Mouse (Mus musculus) CH12.LX (cell line): ENCODE measurements at regions not wholly inside any gene's neighbourhood (a gene's known extent, or its start where the extent isn't known, plus 50 kb on each side); places are given as distances from the start of the nearest gene placed in this dataset.

Source experiments
- CTCF ChIP-seq, 2 experiments: IDR thresholded peaks in 1 of 2; conservative IDR thresholded peaks in 1 of 2; 2 replicates each; pipeline ENCODE4 v1.5.1; 2011 to 2012; ENCODE audit warnings: low read depth in 2 of 2, low read length in 2 of 2, improper control_type of control experiment in 1 of 2, inconsistent platforms in 1 of 2, mild to moderate bottlenecking in 1 of 2, moderate library complexity in 1 of 2
- E2F4 ChIP-seq: IDR thresholded peaks from 2 replicates; pipeline ENCODE4 v1.6.1; 2011; ENCODE audit warnings: low read depth, low read length, improper control_type of control experiment; ENCODE audit not compliant: insufficient replicate concordance
- HCFC1 ChIP-seq: IDR thresholded peaks from 2 replicates; pipeline ENCODE4 v1.6.1; 2012; ENCODE audit warnings: low read depth, mild to moderate bottlenecking, inconsistent platforms, low read length, improper control_type of control experiment
- MAX ChIP-seq: IDR thresholded peaks from 2 replicates; pipeline ENCODE4 v1.6.1; 2011; ENCODE audit warnings: low read length, improper control_type of control experiment
- MXI1 ChIP-seq: IDR thresholded peaks from 2 replicates; pipeline ENCODE4 v1.6.1; 2011; ENCODE audit warnings: mild to moderate bottlenecking, low read depth, low read length, improper control_type of control experiment
- NELFE ChIP-seq: IDR thresholded peaks from 2 replicates; pipeline ENCODE4 v1.6.1; 2011; ENCODE audit warnings: low read depth, low read length, improper control_type of control experiment
- POLR2A ChIP-seq: IDR thresholded peaks from 2 replicates; pipeline ENCODE4 v1.6.1; 2011; ENCODE audit warnings: low read depth, mild to moderate bottlenecking, improper control_type of control experiment, low read length
- RAD21 ChIP-seq: IDR thresholded peaks from 2 replicates; pipeline ENCODE4 v1.6.1; 2011; ENCODE audit warnings: low read depth, mild to moderate bottlenecking, low read length, improper control_type of control experiment, moderate library complexity
- SIN3A ChIP-seq: IDR thresholded peaks from 2 replicates; pipeline ENCODE4 v1.6.1; 2012; ENCODE audit warnings: low read length, improper control_type of control experiment, inconsistent platforms
- SMC3 ChIP-seq: IDR thresholded peaks from 2 replicates; pipeline ENCODE4 v1.6.1; 2011; ENCODE audit warnings: low read depth, low read length, improper control_type of control experiment
- ZNF384 ChIP-seq: IDR thresholded peaks from 2 replicates; pipeline ENCODE4 v1.6.1; 2012; ENCODE audit warnings: low read depth, low read length, improper control_type of control experiment, inconsistent platforms

DNA sequence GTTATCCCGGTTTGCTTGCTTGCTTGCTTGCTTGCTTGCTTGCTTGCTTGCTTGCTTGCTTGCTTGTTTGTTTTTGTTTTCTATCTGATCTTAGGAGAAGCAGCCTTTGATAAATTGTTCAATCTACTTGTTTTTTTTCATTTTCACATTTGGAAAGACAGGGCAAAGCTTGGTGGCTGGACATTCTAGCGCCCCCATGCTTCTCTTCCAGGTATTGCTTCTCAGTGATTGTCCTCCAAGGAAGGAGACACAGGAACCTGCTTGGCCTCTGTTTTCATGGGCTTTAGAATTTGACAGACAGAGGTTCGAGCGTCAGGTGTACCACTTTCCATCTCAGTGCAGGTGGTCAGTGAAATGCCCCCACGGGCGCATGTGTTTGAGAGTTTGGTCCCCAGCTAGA, 120.8 kb downstream of the Pdcd6ip start:
- TF ChIP-seq NELFE: no peak
- no peak for TF ChIP-seq MXI1
- TF ChIP-seq E2F4: no peak
- peak; percentile 43 to 61; a peak in 3 of 4 replicates for TF ChIP-seq CTCF (conservative IDR thresholded peaks at IDR 0.05 in 1 of 2, IDR thresholded peaks at IDR 0.05 in 1 of 2; ENCODE audit: low read depth in 2 of 2, low read length in 2 of 2)
- TF ChIP-seq ZNF384: 0 out of 2 replicates have a peak, but pooled peaks have one; percentile 6
- no peak for TF ChIP-seq MAX
- TF ChIP-seq RAD21: peak; percentile 15
- no peak for TF ChIP-seq POLR2A
- peak; percentile 25; the same call in 1 of the 2 replicates for TF ChIP-seq SMC3
- no peak for TF ChIP-seq HCFC1
- no peak for TF ChIP-seq SIN3A
